Mouse (Mus musculus) limb, embryonic 14.5 days (tissue): ENCODE data around the gene Slc5a6. TPM values are rescaled to one million over a fixed set of nuclear protein-coding genes. Genes with fewer than 3 reads are reported as not detected.
A peak's percentile ranks its signal among the peaks of the same experiment; 100 is the strongest.

Experiments used
- ATAC-seq: fragments of 200-750 bp; cut with Nextera tagmentation; 2 replicates; pipeline ENCODE4 v1.8.0; 2017; ENCODE audit warnings: low read depth, moderate number of reproducible peaks, moderate TSS enrichment; ENCODE audit not compliant: low FRiP score
- DNase-seq: peaks from one replicate; pipeline ENCODE4 v3.0.0-alpha.2; 2015; ENCODE audit warnings: low spot score
- H3K27ac ChIP-seq: fragments of 300-500 bp; sonication (generic); replicated peaks from 2 replicates; pipeline ENCODE4 v1.5.1; 2014; ENCODE audit warnings: low read depth, mild to moderate bottlenecking, low read length, moderate library complexity, mixed read lengths
- H3K27me3 ChIP-seq: fragments of 300-500 bp; sonication (generic); 2 replicates; pipeline ENCODE4 v1.6.1; 2014; ENCODE audit warnings: low read length, mixed read lengths; ENCODE audit not compliant: control insufficient read depth, insufficient read depth
- H3K36me3 ChIP-seq: fragments of 300-500 bp; sonication (generic); 2 replicates; pipeline ENCODE4 v1.6.1; 2014; ENCODE audit warnings: mild to moderate bottlenecking, low read length, moderate library complexity, mixed read lengths; ENCODE audit not compliant: control insufficient read depth, insufficient read depth
- H3K4me1 ChIP-seq: fragments of 300-500 bp; sonication (generic); 2 replicates; pipeline ENCODE4 v1.6.1; 2014; ENCODE audit warnings: antibody characterized with exemption, low read length, mixed read lengths; ENCODE audit not compliant: control insufficient read depth, insufficient read depth
- H3K4me2 ChIP-seq: fragments of 300-500 bp; sonication (generic); replicated peaks from 2 replicates; pipeline ENCODE4 v1.6.1; 2014; ENCODE audit warnings: low read depth, mild to moderate bottlenecking, low read length, moderate library complexity; ENCODE audit not compliant: severe bottlenecking
- H3K4me3 ChIP-seq: fragments of 300-500 bp; sonication (generic); replicated peaks from 2 replicates; pipeline ENCODE4 v1.5.1; 2014; ENCODE audit warnings: low read length
- H3K9ac ChIP-seq: fragments of 300-500 bp; sonication (generic); 2 replicates; pipeline ENCODE4 v1.6.1; 2014; ENCODE audit warnings: mild to moderate bottlenecking, low read depth, low read length, moderate library complexity; ENCODE audit not compliant: severe bottlenecking
- H3K9me3 ChIP-seq: fragments of 300-500 bp; sonication (generic); 2 replicates; pipeline ENCODE4 v1.6.1; 2016; ENCODE audit warnings: low read length; ENCODE audit not compliant: control insufficient read depth
- POLR2A ChIP-seq: fragments of 200-500 bp; IDR thresholded peaks from 2 replicates; pipeline ENCODE4 v1.8.0; 2012; ENCODE audit warnings: inconsistent platforms, mild to moderate bottlenecking, moderate library complexity, borderline replicate concordance; ENCODE audit not compliant: insufficient read depth, insufficient read length; ENCODE audit errors: extremely low read depth
- WGBS: fragments of 180-500 bp; shearing (Covaris S2); extraction: QIAGEN DNeasy Blood & Tissue Kit; methylation state at CpG from one replicate; pipeline ENCODE4 v1.1.7; 2014; 5-methylcytosine and 5-hydroxymethylcytosine counted together
- polyA plus RNA-seq, 2 experiments: library from polyadenylated mRNA; depleted of rRNA in 1 of 2; stranded (reverse) in 1 of 2; unstranded in 1 of 2; fragments of >200 nt; fragmentation: Nextera tagmentation in 1 of 2; extraction: Ambion mirVana in 1 of 2; gene quantifications; 2 replicates each; pipeline versions ENCODE4 v1.2.1 to v1.2.3; 2012 to 2014

Gene Slc5a6
- polyA plus RNA-seq, 2 experiments = 11.0 to 25.3 TPM

DNA sequence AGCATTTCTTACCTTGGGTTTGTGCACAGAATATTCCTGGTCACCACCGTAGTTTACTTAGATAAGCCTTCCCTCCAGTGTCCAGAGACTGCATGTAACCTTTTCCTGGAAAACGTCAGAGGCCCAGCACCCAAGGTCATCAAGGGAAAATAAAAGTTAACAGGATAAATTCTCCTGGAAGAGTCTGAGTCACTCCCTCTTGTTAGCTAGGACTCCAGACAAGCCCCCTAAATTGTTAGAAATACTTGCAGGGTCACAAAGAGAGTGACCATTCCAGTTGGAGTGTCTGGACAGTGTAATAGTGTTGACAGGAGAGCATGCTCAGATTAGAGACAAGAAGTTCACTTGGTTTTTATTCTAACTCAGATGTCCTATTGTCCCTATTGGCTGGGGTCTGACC lies 32.8 kb downstream of the Slc5a6 start:
- H3K36me3 ChIP-seq = no peaks in the 10 kb centered on the region
- H3K9me3 ChIP-seq = no peaks in the 10 kb centered on the region
- WGBS = 64% methylated on average over 2 of the region's 2 CpGs
- no peaks in the 10 kb centered on the region for H3K27me3 ChIP-seq
- no peak overlapping the region for H3K9ac ChIP-seq
- no peaks in the 10 kb centered on the region for H3K4me1 ChIP-seq
- H3K27ac ChIP-seq = no peak overlapping the region
- ATAC-seq (no peak), DNase-seq (no peak)
- no peak overlapping the region for H3K4me2 ChIP-seq
- TF ChIP-seq POLR2A = no peak
- no peak overlapping the region for H3K4me3 ChIP-seq

DNA sequence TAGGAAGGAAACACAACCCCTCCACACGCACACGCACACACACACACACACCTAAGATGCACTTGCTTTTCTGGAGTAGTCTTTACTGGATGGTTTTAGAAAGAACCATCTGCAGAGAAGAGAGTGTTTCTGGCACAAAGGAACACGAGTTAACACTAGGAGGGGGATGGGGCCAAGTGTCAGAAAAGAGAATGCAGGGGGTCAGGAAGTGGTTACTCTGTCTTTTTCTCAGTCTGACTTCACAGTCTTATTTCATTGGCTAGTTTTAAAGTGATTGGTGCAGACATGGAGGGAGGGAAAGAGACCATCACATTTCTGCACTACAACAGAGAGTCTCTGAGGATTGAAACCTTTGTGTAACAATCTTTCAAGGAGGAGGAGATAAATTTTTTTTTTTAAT lies 36.0 kb downstream of the Slc5a6 start:
- Histone ChIP-seq H3K9ac (no peak overlapping the region), H3K27ac (no peak overlapping the region), H3K4me2 (no peak overlapping the region), H3K36me3 (no peaks in the 10 kb centered on the region), H3K9me3 (no peaks in the 10 kb centered on the region), H3K4me3 (no peak overlapping the region), H3K27me3 (no peaks in the 10 kb centered on the region), H3K4me1 (no peaks in the 10 kb centered on the region)
- ATAC-seq (no peak), DNase-seq (no peak)
- TF ChIP-seq POLR2A = no peak
- 65% methylated on average over 3 of the region's 3 CpGs for WGBS

DNA sequence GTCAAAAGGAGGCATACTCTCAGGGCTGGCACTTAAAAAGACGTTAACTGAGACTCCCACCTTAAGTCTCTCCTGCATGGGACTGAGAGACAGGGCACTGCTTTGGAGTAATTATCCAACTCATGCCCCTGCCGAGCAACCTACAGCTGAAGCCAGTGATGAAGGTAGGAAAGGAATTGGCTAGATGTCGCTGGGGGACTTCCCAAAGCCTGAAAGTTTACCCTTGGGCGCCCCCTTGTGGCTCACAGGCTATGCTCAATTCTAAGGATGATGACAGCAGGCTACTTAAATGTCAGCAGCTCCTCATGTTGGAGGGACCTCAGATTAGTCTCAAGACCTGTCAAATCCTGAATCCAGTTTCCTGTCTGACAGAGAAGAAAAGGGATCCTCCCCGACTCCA lies 44.5 kb downstream of the Slc5a6 start:
- peak; percentile 85; the same call in 1 of the 2 replicates for ATAC-seq
- TF ChIP-seq POLR2A = no peak
- 2% methylated on average over 5 of the region's 5 CpGs for WGBS

DNA sequence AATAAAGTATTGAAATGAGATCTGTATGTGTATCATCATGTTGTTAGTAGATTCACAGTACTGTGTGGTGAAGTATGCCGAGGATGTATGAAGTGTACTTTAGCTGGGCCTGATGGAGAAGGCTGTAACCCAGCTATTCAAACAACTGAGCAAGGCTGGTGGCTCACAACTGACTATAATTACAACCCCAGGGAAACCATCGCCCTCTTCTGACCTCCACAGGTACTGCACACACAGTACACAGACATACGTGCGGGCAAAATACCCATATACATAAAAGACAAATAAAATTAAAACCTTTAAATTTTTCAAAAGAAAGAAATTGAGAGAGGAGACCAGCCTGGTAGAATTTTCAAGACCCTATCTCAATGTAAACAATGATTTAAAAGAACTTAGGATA lies 47.2 kb downstream of the Slc5a6 start:
- Histone ChIP-seq H3K27ac (no peak overlapping the region), H3K4me1 (no peaks in the 10 kb centered on the region; the same call in 1 of the 2 replicates), H3K27me3 (no peaks in the 10 kb centered on the region), H3K4me3 (no peak overlapping the region), H3K4me2 (no peak overlapping the region), H3K9me3 (no peaks in the 10 kb centered on the region), H3K36me3 (no peaks in the 10 kb centered on the region), H3K9ac (no peak overlapping the region)
- 81% methylated on average over 4 of the region's 4 CpGs for WGBS
- ATAC-seq (no peak), DNase-seq (no peak)
- no peak for TF ChIP-seq POLR2A

More for the DNA sequence above, 44.5 kb downstream of the Slc5a6 start:
- Histone ChIP-seq H3K9ac (no peak overlapping the region), H3K9me3 (no peaks in the 10 kb centered on the region), H3K27ac (no peak overlapping the region), H3K4me1 (no peaks in the 10 kb centered on the region; the same call in 1 of the 2 replicates), H3K4me2 (no peak overlapping the region), H3K36me3 (no peaks in the 10 kb centered on the region), H3K4me3 (no peak overlapping the region), H3K27me3 (no peaks in the 10 kb centered on the region)
- peak; percentile 85 for DNase-seq

DNA sequence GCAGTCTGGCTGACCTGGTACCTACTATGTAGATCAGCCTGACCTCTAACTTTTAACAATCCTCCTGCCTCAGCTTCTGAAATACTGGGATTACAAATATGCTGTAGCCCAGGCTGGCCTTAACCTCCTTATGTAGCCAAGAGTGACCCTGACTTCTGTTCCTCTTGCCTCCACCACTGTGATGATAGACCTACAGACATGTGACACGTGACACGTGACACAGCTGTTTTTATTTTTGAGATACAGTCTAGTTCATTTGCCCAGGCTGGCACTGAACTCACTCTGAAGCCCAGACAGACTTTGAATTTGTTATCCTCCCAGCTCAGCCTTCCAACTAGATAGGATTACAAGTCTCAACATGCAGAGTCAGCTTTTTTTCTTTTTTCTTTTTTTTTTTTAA lies 47.7 kb downstream of the Slc5a6 start:
- Histone ChIP-seq H3K36me3 (no peaks in the 10 kb centered on the region), H3K4me2 (no peak overlapping the region), H3K9ac (no peak overlapping the region), H3K27ac (no peak overlapping the region), H3K4me1 (no peaks in the 10 kb centered on the region; the same call in 1 of the 2 replicates), H3K9me3 (no peaks in the 10 kb centered on the region), H3K27me3 (no peaks in the 10 kb centered on the region), H3K4me3 (no peak overlapping the region)
- WGBS = 77% methylated on average over 2 of the region's 2 CpGs
- DNase-seq = no peak
- no peak for ATAC-seq
- TF ChIP-seq POLR2A = no peak

DNA sequence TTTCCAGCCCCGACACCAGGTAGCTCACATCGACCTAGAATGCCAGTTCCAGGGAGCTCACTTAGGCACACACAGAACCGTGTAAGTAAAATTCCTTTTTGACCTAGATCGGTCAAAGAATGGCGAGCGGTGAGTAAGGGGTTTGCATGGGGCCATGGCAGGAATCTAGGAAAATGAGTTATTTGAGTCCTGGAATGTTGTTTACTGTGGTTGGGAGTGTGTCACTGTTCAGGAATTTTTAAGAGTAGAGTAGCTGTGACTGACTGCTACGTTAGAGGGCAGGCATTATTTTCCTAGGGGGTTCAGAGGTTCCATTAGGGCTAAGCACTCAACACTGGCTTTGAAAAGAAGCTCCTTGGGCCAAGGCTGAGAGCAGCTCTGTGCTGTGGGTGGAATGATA lies 48.6 kb downstream of the Slc5a6 start:
- TF ChIP-seq POLR2A = no peak
- no peaks in the 10 kb centered on the region for H3K36me3 ChIP-seq
- DNase-seq (no peak), ATAC-seq (peak; percentile 62; the same call in 1 of the 2 replicates)
- 53% methylated on average over 7 of the region's 7 CpGs for WGBS
- H3K27me3 ChIP-seq = no peaks in the 10 kb centered on the region
- H3K4me1 ChIP-seq = no peaks in the 10 kb centered on the region; the same call in 1 of the 2 replicates
- H3K4me3 ChIP-seq = no peak overlapping the region
- H3K4me2 ChIP-seq = no peak overlapping the region
- H3K9ac ChIP-seq = no peak overlapping the region
- peak overlapping the region; percentile 67 for H3K27ac ChIP-seq
- H3K9me3 ChIP-seq = no peaks in the 10 kb centered on the region
